Mouse (Mus musculus) midbrain, embryonic 12.5 days (tissue): ENCODE measurements at regions not wholly inside any gene's neighbourhood (a gene's known extent, or its start where the extent isn't known, plus 50 kb on each side); places are given as distances from the start of the nearest gene placed in this dataset.

Experiments used
- ATAC-seq: fragments of 200-750 bp; cut with Nextera tagmentation; 2 replicates; pipeline ENCODE4 v1.8.0; 2017; ENCODE audit warnings: low read depth, moderate TSS enrichment, moderate library complexity; ENCODE audit not compliant: low FRiP score
- H3K27ac ChIP-seq: fragments of 300-500 bp; sonication (generic); replicated peaks from 2 replicates; pipeline ENCODE4 v1.5.1; 2016; ENCODE audit warnings: mild to moderate bottlenecking
- H3K27me3 ChIP-seq: fragments of 300-500 bp; sonication (generic); 2 replicates; pipeline ENCODE4 v1.6.1; 2016; ENCODE audit warnings: mild to moderate bottlenecking
- H3K36me3 ChIP-seq: fragments of 300-500 bp; sonication (generic); 2 replicates; pipeline ENCODE4 v1.6.1; 2016
- H3K4me1 ChIP-seq: fragments of 300-500 bp; sonication (generic); 2 replicates; pipeline ENCODE4 v1.6.1; 2016
- H3K4me2 ChIP-seq: fragments of 300-500 bp; sonication (generic); replicated peaks from 2 replicates; pipeline ENCODE4 v1.6.1; 2016; ENCODE audit warnings: mild to moderate bottlenecking, moderate library complexity
- H3K4me3 ChIP-seq: fragments of 300-500 bp; sonication (generic); 2 replicates; pipeline ENCODE4 v1.5.1; 2016; ENCODE audit warnings: mild to moderate bottlenecking
- H3K9ac ChIP-seq: fragments of 300-500 bp; sonication (generic); replicated peaks from 2 replicates; pipeline ENCODE4 v1.6.1; 2016; ENCODE audit warnings: mild to moderate bottlenecking, moderate library complexity
- H3K9me3 ChIP-seq: fragments of 300-500 bp; sonication (generic); 2 replicates; pipeline ENCODE4 v1.6.1; 2016; ENCODE audit warnings: mild to moderate bottlenecking
- WGBS: fragments of 180-500 bp; shearing (Covaris S2); methylation state at CpG from one replicate; pipeline ENCODE4 v1.1.7; 2016; 5-methylcytosine and 5-hydroxymethylcytosine counted together

GRCm38 (mm10) chr1:186855474-186856036, 106.4 kb upstream of the Rrp15 start:
- H3K4me1 ChIP-seq, result no peaks in the 10 kb centered on the region
- H3K27ac ChIP-seq, result no peak overlapping the region
- H3K36me3 ChIP-seq, result no peaks in the 10 kb centered on the region
- ATAC-seq, result no peak
- H3K4me2 ChIP-seq, result no peak overlapping the region
- WGBS, result 79% methylated on average over 3 of the region's 3 CpGs
- no peak overlapping the region for H3K9ac ChIP-seq
- no peak overlapping the region for H3K4me3 ChIP-seq
- H3K9me3 ChIP-seq, result no peaks in the 10 kb centered on the region
- H3K27me3 ChIP-seq, result no peaks in the 10 kb centered on the region

DNA sequence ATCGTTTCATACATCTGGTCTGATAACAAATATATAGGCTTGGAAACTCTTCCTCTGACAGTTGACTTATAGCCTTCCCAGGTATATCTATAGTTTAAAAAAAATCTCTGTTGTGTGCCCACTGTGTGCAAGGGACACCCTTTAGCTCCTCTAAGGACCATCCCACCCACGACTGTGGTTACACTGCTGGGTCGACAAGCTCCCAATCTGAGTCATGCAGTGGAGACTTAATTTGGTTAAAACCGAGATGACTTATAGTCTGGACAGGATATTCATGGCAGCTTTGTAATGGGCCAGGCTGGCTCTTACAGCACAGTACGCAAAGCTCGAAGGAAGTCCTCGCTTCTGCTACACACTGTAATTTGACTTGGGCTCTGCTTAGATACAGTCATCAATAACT, 96.1 kb upstream of the Rrp15 start:
- H3K36me3 ChIP-seq, result no peaks in the 10 kb centered on the region
- no peak overlapping the region for H3K27ac ChIP-seq
- no peak overlapping the region for H3K9ac ChIP-seq
- H3K4me1 ChIP-seq, result no peaks in the 10 kb centered on the region
- H3K9me3 ChIP-seq, result no peaks in the 10 kb centered on the region
- H3K4me2 ChIP-seq, result no peak overlapping the region
- ATAC-seq, result no peak
- no peak overlapping the region for H3K4me3 ChIP-seq
- WGBS, result 91% methylated on average over 7 of the region's 7 CpGs
- H3K27me3 ChIP-seq, result peaks cover 4% of the 10 kb centered on the region; the same call in 1 of the 2 replicates

- peak overlapping the region; percentile 39; the same call in 1 of the 2 replicates for H3K27ac ChIP-seq
- H3K9ac ChIP-seq, result peak overlapping the region; percentile 39
- peaks cover 15% of the 10 kb centered on the region for H3K4me1 ChIP-seq
- H3K4me2 ChIP-seq, result peak overlapping the region; percentile 68
- H3K27me3 ChIP-seq, result peaks cover 10% of the 10 kb centered on the region
- no peaks in the 10 kb centered on the region for H3K9me3 ChIP-seq
- H3K4me3 ChIP-seq, result peak overlapping the region; percentile 40
- WGBS, result under 1% methylated on average over 43 of the region's 43 CpGs
- no peaks in the 10 kb centered on the region for H3K36me3 ChIP-seq
- ATAC-seq, result peak; percentile 78
These were observed 85.0 kb upstream of the Rrp15 start for GRCm38 (mm10) chr1:186833896-186834800.

- Histone ChIP-seq H3K36me3 (no peaks in the 10 kb centered on the region), H3K27ac (0 out of 2 replicates have a peak overlapping the region, but pooled peaks have one; percentile 39), H3K9me3 (no peaks in the 10 kb centered on the region), H3K4me3 (peak overlapping the region; percentile 40), H3K9ac (peak overlapping the region; percentile 39), H3K27me3 (peaks cover 10% of the 10 kb centered on the region), H3K4me1 (peaks cover 15% of the 10 kb centered on the region), H3K4me2 (peak overlapping the region; percentile 68)
- ATAC-seq, result peak; percentile 65
- 2% methylated on average over 17 of the region's 17 CpGs for WGBS
These were observed 84.3 kb upstream of the Rrp15 start for GRCm38 (mm10) chr1:186833441-186833895.

- Histone ChIP-seq H3K9ac (no peak overlapping the region), H3K27ac (no peak overlapping the region), H3K9me3 (no peaks in the 10 kb centered on the region), H3K36me3 (no peaks in the 10 kb centered on the region), H3K4me3 (no peak overlapping the region), H3K27me3 (no peaks in the 10 kb centered on the region; the same call in 1 of the 2 replicates), H3K4me1 (peaks cover 10% of the 10 kb centered on the region; the same call in 1 of the 2 replicates), H3K4me2 (no peak overlapping the region)
- no peak for ATAC-seq
- WGBS, result 24% methylated on average over 3 of the region's 3 CpGs
These were observed 78.6 kb upstream of the Rrp15 start for GRCm38 (mm10) chr1:186827773-186828172.

DNA sequence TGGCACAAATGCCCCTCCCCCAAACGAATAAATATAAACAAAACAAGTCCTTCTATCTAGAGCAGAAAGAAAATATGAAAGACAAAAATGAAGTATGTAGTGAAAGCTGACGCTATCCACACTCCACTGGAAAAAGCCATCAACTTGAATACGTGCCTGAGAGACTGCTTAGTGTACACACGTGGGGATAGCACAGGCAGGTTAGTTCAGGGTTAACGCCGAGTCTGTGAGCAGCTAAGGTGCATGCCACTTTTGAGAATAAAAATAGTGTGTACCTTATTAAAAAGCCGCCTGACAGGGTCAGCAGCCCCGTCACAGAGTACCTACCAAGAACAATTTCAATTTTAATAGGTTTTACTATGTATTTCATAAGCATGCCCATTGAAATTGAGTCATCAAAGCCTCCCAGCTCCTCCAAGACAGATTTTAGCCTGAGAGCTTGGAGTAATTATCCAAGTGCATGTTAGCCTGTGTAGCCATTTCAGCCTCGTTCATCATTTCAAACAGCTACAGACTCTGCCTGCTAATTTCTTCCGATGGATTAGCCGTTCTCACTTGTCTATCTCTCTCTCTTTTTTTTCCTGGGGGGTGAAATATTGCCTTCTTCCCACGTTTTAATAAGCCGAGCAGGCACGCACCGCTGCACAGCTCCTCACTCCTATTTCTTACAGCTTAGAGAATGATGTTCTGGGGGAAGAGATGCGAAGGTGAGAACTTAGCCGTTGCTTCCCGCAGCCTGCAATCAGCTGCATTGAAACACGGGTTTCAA, 59.2 kb upstream of the Rrp15 start:
- no peaks in the 10 kb centered on the region for H3K27me3 ChIP-seq
- no peak overlapping the region for H3K4me3 ChIP-seq
- no peak overlapping the region for H3K9ac ChIP-seq
- 68% methylated on average over 19 of the region's 19 CpGs for WGBS
- peak overlapping the region; percentile 30 for H3K4me2 ChIP-seq
- no peak overlapping the region for H3K27ac ChIP-seq
- no peak for ATAC-seq
- no peaks in the 10 kb centered on the region for H3K4me1 ChIP-seq
- H3K9me3 ChIP-seq, result no peaks in the 10 kb centered on the region
- H3K36me3 ChIP-seq, result no peaks in the 10 kb centered on the region

DNA sequence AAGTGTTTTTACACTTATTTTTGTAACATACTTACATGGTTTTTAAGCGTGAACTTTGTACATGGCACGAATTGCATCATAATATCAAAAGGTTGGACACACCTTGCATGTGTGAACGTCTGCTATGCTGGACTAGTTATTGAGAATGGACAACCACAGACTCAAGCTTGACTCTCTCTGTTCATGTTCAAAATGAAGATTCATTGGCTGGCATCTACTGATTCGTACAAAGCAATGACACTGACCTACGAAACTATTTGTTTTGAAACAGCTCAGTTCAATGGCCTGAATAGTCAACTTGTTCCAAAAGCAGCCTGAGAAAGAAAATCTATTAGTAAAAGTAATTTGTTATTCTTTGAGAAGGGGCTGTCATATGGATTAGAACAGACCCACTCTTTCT, 55.3 kb upstream of the Rrp15 start:
- no peak overlapping the region for H3K4me3 ChIP-seq
- no peak overlapping the region for H3K9ac ChIP-seq
- no peaks in the 10 kb centered on the region for H3K36me3 ChIP-seq
- no peaks in the 10 kb centered on the region for H3K4me1 ChIP-seq
- no peaks in the 10 kb centered on the region for H3K9me3 ChIP-seq
- ATAC-seq, result no peak
- WGBS, result 92% methylated on average over 5 of the region's 5 CpGs
- no peak overlapping the region for H3K4me2 ChIP-seq
- H3K27me3 ChIP-seq, result no peaks in the 10 kb centered on the region
- no peak overlapping the region for H3K27ac ChIP-seq
